Mouse (Mus musculus) left cerebral cortex, adult 2 months (tissue): ENCODE data around the gene Tesk1. TPM values are rescaled to one million over a fixed set of nuclear protein-coding genes. Genes with fewer than 3 reads are reported as not detected.
A peak's percentile ranks its signal among the peaks of the same experiment; 100 is the strongest.

Experiments
- DNase-seq, 2 experiments: peaks; one replicate each; pipeline ENCODE4 v3.0.0; 2021 to 2022; ENCODE audit warnings: low spot score in 2 of 2, mixed read lengths in 1 of 2; ENCODE audit errors: extremely low spot score in 1 of 2
- H3K27ac ChIP-seq: fragments of 200-600 bp; 2 replicates; pipeline ENCODE4 v1.8.1; 2022
- H3K4me3 ChIP-seq: fragments of 200-600 bp; 2 replicates; pipeline ENCODE4 v1.8.1; 2022
- CTCF ChIP-seq: fragments of 200-600 bp; IDR thresholded peaks from 2 replicates; pipeline ENCODE4 v1.8.1; 2022; ENCODE audit warnings: antibody characterized with exemption, mild to moderate bottlenecking, moderate library complexity
- intact Hi-C: fragments of 180-260 bp; cut with DNase I; formaldehyde crosslinking; loops from one replicate; pipeline ENCODE4 v1.15.1; 2025
- total RNA-seq, 2 experiments: library from RNA; stranded (reverse); gene quantifications; 2 replicates each; pipeline ENCODE4 v1.2.3; 2021

Gene Tesk1
- total RNA-seq, 2 experiments from 2014 or later = 102 to 103 TPM

GRCm38 (mm10) chr4:43420305-43420704 is 21.4 kb upstream of the Tesk1 start:
- no peak overlapping the region for H3K27ac ChIP-seq
- intact Hi-C loops = loop anchor here (1.0 to 5.0 kb wide), 3 partner anchors 38 to 373 kb away; partner anchors contain the start of genes Atp8b5 and Fam214b
- DNase-seq = peak; percentile 72
- peak; percentile 99 for TF ChIP-seq CTCF
- no peak overlapping the region for H3K4me3 ChIP-seq

- DNase-seq = no peak
- Histone ChIP-seq H3K4me3 (no peak overlapping the region), H3K27ac (no peak overlapping the region)
- intact Hi-C loops = loop anchor here (1.0 to 5.0 kb wide), 3 partner anchors 68 to 374 kb away; partner anchors contain the start of genes Atp8b5 and Fam214b
- TF ChIP-seq CTCF = no peak
Measured at GRCm38 (mm10) chr4:43421632-43422240, 20.0 kb upstream of the Tesk1 start.

- no peak overlapping the region for H3K4me3 ChIP-seq
- DNase-seq = peak in 1 of 2 experiments; percentile 10
- H3K27ac ChIP-seq = no peak overlapping the region
- TF ChIP-seq CTCF = no peak
- intact Hi-C loops = loop anchor here (5.0 kb wide), 1 partner anchor 376 kb away; the partner anchor contains the start of gene Fam214b
Measured at GRCm38 (mm10) chr4:43423267-43423934, 18.3 kb upstream of the Tesk1 start.

GRCm38 (mm10) chr4:43424072-43424471 is 17.7 kb upstream of the Tesk1 start:
- no peak overlapping the region for H3K4me3 ChIP-seq
- no peak for TF ChIP-seq CTCF
- peak in 1 of 2 experiments; percentile 8 for DNase-seq
- intact Hi-C loops = loop anchor here (5.0 kb wide), 1 partner anchor 377 kb away; the partner anchor contains the start of gene Fam214b
- H3K27ac ChIP-seq = no peak overlapping the region

GRCm38 (mm10) chr4:43425197-43425596 is 16.5 kb upstream of the Tesk1 start:
- TF ChIP-seq CTCF = no peak
- H3K4me3 ChIP-seq = no peak overlapping the region
- intact Hi-C loops = no loop called here
- H3K27ac ChIP-seq = no peak overlapping the region
- DNase-seq = no peak

GRCm38 (mm10) chr4:43425648-43426380 is 15.9 kb upstream of the Tesk1 start:
- intact Hi-C loops = no loop called here

GRCm38 (mm10) chr4:43426487-43426886 is 15.3 kb upstream of the Tesk1 start:
- no peak for TF ChIP-seq CTCF

More at GRCm38 (mm10) chr4:43425648-43426380, 15.9 kb upstream of the Tesk1 start:
- Histone ChIP-seq H3K4me3 (no peak overlapping the region), H3K27ac (no peak overlapping the region)
- no peak for TF ChIP-seq CTCF
- DNase-seq = no peak

GRCm38 (mm10) chr4:43427501-43428179 is 14.1 kb upstream of the Tesk1 start:
- TF ChIP-seq CTCF = no peak
- DNase-seq = no peak
- Histone ChIP-seq H3K4me3 (no peak overlapping the region), H3K27ac (no peak overlapping the region)
- intact Hi-C loops = no loop called here

More at GRCm38 (mm10) chr4:43426487-43426886, 15.3 kb upstream of the Tesk1 start:
- H3K27ac ChIP-seq = no peak overlapping the region
- intact Hi-C loops = no loop called here
- no peak overlapping the region for H3K4me3 ChIP-seq
- DNase-seq = no peak

GRCm38 (mm10) chr4:43428180-43428861 is 13.4 kb upstream of the Tesk1 start:
- intact Hi-C loops = no loop called here

GRCm38 (mm10) chr4:43428946-43429345 is 12.8 kb upstream of the Tesk1 start, which contains the start of gene Fam166b:
Fam166b (minus strand) TSS chr4:43429134.
- no peak within 1 kb of the TSS for H3K27ac ChIP-seq
- intact Hi-C loops = no loop called here
- no peak for DNase-seq
- H3K4me3 ChIP-seq = no peak within 1 kb of the TSS
- no peak for TF ChIP-seq CTCF

More at GRCm38 (mm10) chr4:43428180-43428861, 13.4 kb upstream of the Tesk1 start:
- no peak for DNase-seq
- no peak overlapping the region for H3K4me3 ChIP-seq
- TF ChIP-seq CTCF = no peak
- H3K27ac ChIP-seq = no peak overlapping the region

- no peak overlapping the region for H3K27ac ChIP-seq
- H3K4me3 ChIP-seq = no peak overlapping the region
- peak; percentile 77 to 79 for DNase-seq
- TF ChIP-seq CTCF = peak; percentile 88
- intact Hi-C loops = no loop called here
Measured at GRCm38 (mm10) chr4:43431690-43432089, 10.0 kb upstream of the Tesk1 start.
